Mouse (Mus musculus): ENCODE data around the gene Xbp1.
A peak's percentile ranks its signal among the peaks of the same experiment; 100 is the strongest.
"Not testable (repeated sequence)": the region's sequence is repeated elsewhere in the genome, so short reads cannot be mapped to it uniquely, and the experiment has no call there.

Xbp1 gene

GRCm38 (mm10) chr11:5502351-5503051 lies 18.0 kb upstream of the Xbp1 start:
- DNase-seq: no peak

GRCm38 (mm10) chr11:5505856-5506575 lies 14.4 kb upstream of the Xbp1 start:
- DNase-seq: peak; percentile 61

GRCm38 (mm10) chr11:5509215-5510098 lies 11.0 kb upstream of the Xbp1 start:
- peak; percentile 46 for DNase-seq

GRCm38 (mm10) chr11:5510099-5510391 lies 10.4 kb upstream of the Xbp1 start:
- no peak for DNase-seq

- not testable (repeated sequence) for DNase-seq
Measured at GRCm38 (mm10) chr11:5510686-5511085, 9.8 kb upstream of the Xbp1 start.

GRCm38 (mm10) chr11:5512099-5512725 lies 8.2 kb upstream of the Xbp1 start:
- DNase-seq: no peak

- DNase-seq: no peak
Measured at GRCm38 (mm10) chr11:5512961-5513360, 7.5 kb upstream of the Xbp1 start.

- DNase-seq: no peak
Measured at GRCm38 (mm10) chr11:5514091-5514490, 6.4 kb upstream of the Xbp1 start.

- no peak for DNase-seq
Measured at GRCm38 (mm10) chr11:5515196-5515595, 5.3 kb upstream of the Xbp1 start.

GRCm38 (mm10) chr11:5515655-5516054 lies 4.8 kb upstream of the Xbp1 start:
- DNase-seq: no peak

GRCm38 (mm10) chr11:5516151-5516550 lies 4.3 kb upstream of the Xbp1 start:
- no peak for DNase-seq

- no peak for DNase-seq
Measured at GRCm38 (mm10) chr11:5516617-5517016, 3.8 kb upstream of the Xbp1 start.

- DNase-seq: no peak
Measured at GRCm38 (mm10) chr11:5517346-5517745, 3.1 kb upstream of the Xbp1 start.

- no peak for DNase-seq
Measured at GRCm38 (mm10) chr11:5519681-5520080, 778 bp upstream of the Xbp1 start.

GRCm38 (mm10) chr11:5521266-5521515 lies 732 bp downstream of the Xbp1 start:
- DNase-seq: no peak

GRCm38 (mm10) chr11:5521516-5522291 lies 1.2 kb downstream of the Xbp1 start:
- DNase-seq: peak; percentile 79

- DNase-seq: no peak
Measured at GRCm38 (mm10) chr11:5522798-5523415, 2.4 kb downstream of the Xbp1 start.

- DNase-seq: no peak
Measured at GRCm38 (mm10) chr11:5525418-5525817, 5.0 kb downstream of the Xbp1 start.

- DNase-seq: no peak
Measured at GRCm38 (mm10) chr11:5526573-5527439, 6.3 kb downstream of the Xbp1 start.

- DNase-seq: no peak
Measured at GRCm38 (mm10) chr11:5527865-5528523, 7.5 kb downstream of the Xbp1 start.

GRCm38 (mm10) chr11:5528841-5529240 lies 8.4 kb downstream of the Xbp1 start:
- no peak for DNase-seq

Data from thymus, postnatal 4 days (tissue).